Mouse (Mus musculus): ENCODE measurements around the gene Sin3a. TPM values are rescaled to one million over a fixed set of nuclear protein-coding genes. Genes with fewer than 3 reads are reported as not detected.

Sin3a gene
- total RNA-seq (2021) = 59.6 and 73.2 TPM in 2 replicates
- long read RNA-seq, partial matches to known transcripts = 8 of 16 reads
- long read RNA-seq, other reads (novel, unspliced or antisense) = 8 of 16 reads

DNA sequence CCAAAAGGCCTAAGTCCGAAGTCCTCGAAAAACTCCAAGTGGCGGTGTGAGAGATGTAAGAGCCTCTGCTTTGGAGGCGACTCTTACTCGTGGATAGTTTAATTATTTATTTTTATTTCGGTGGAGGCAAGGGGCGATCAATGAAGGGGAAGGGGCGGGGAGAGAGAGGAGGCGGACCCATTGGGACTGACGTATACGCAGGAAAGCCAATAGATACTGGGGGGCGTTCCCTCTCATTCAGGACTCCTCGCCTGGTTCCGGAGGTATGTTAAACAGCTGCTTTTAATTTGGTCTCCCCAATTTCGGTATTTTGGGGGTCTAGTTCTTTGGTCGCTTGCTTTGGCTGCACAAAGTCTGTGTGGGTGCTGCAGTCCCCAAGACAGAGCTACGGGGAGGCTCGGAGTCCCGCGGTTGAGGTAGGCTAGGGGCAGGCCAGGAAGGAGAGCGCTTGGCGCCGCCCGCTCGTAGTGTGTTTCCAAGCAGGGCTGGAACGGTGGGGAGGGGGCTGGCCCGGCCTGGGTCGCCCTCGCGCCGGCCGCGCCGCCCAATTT is at the start of gene Sin3a:
Sin3a (plus strand) TSS at position 240 of the 551 bp plus-strand sequence.
- peak; percentile 57 for DNase-seq

GRCm38 (mm10) chr9:57031756-57032155 is 40.1 kb upstream of the Sin3a start:
- DNase-seq = no peak

DNA sequence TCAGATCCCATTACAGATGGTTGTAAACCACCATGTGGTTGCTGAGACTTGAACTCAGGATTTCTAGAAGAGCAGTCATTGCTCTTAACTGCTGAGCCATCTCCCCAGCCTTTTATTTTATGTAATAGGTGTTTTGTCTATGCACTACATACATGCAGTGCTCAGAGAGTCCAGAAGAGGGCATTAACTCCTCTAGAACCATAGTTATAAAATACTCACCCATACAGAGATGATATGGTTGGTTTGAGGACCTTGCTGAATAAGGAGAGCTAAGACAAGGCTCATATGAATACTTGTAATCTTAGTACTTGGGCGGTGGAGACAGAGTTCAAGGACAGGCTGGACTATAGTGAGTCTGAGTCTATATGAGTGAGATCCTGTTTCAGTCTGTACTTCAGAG is 15.6 kb upstream of the Sin3a start:
- peak; percentile 5 for DNase-seq

DNA sequence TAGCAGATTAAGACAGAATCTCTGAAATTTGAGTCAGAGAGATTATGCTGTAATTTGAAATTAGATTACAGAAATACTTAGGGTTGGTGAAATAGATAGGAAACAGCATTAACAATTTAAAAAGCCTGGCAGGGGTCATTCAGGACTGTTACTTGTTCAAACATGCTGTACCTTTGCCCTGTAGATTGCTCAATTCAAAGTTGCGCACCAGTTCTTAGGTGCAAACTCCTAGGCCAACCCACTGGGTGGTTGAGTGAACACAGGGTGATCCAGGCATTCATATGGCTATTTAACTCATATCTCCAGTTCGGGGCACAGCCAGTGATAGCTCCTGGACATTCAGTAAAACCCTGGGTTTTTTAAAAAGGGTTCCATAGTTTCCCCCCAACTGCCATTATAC is 7.7 kb upstream of the Sin3a start:
- DNase-seq = no peak

DNA sequence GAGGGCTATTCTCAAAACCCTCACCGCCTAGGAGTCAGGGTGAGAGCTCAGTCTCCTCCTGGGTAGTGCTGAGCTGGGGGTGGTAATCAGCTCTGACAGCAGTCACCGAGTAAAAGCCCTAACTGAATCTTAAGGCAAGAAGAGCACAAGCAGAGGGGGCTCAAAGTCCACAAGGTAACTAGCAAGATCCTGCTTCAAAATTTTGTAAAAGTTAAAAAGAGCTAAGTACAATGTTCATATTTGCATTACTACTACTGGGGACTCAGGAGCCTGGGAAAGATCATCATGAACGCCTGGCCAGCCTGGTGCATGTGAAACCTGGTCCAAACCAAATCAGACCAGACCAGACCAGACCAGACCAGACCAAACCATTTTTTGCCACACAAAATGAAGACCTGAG is 3.6 kb upstream of the Sin3a start:
- no peak for DNase-seq

DNA sequence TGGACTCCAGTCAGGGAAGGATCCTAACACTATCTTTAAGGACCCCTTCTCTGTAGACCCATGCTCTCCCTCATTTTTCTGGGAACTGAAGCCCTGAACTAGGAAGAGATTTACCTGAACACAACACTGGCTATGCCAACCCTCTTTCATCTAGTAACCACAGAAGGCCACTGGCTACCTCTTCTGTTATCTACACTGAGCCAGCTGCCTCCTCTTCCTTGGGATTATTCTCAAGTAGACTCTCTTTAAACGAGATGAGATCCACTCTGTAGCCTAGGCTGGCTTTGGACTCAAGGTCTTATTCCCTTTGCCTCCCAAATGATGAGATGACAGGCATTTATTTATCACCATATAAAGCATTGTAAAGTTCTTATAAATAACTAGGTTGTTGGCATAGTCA is 1.6 kb upstream of the Sin3a start:
- DNase-seq = no peak

- no peak for DNase-seq
These were observed 867 bp upstream of the Sin3a start for GRCm38 (mm10) chr9:57070800-57071545.

DNA sequence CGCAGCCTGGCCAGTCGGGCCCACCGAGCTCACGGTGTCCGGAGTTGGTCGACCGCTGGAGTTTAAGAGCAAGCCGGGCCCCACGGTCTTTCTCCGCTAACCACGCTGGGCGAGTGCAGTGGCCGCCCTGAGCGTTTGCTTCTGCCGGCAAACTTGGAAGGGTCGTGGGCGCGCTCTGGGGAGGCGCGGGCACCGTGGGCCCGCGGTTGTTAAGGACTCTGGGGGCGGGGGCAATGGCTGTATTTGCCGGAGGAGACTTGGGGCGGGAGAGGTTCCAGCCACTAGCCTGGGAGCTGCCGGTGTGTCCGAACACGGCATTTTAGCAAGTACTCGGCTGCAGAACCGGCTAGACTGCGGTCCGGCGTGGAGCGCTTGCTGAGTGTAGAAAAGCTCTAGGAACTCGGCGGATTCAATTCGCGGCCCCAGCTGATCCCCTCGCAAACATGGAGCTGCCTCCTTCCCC is 717 bp downstream of the Sin3a start:
- DNase-seq = no peak

DNA sequence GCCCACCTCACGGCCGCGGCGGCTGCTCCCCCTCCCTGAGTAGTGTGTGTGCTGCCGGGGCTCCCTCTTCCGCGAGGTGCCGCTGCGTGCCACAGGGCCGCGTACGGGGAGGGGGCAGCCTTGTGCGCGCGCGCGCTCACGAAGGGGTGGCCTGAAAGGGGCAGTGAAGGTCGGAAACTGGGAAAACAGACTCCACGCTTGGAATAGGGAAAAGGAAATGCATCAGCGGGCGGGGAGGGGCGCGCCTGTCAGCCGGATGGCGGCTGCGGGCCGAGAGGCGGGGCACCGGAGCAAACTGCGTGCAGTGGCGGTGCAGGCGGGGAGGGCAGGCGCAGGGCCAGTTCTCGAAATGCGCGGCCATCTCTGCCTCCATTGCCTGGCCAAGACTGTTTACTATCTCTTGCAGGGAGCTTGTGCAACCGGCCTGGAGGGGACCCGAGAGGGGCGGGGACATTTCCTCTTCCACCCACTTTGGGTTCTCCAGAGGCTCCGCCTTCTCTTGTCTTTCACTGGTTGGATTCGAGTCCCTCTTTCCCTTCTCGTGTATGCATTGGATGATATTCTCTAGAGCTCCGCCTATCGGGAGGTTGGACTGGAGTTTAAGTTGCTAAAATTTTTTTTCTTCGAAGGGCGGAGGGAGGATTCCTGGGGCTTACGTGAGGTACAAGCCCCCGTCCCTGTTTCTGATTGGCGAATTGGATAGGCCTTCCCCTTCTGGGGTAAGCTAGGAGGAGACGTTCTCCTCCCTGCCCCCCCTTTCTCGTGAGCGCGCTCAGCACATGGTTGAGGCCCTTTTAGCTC is 1.3 kb downstream of the Sin3a start:
- DNase-seq = peak; percentile 93

- no peak for DNase-seq
These were observed 1.9 kb downstream of the Sin3a start for GRCm38 (mm10) chr9:57073790-57074094.

DNA sequence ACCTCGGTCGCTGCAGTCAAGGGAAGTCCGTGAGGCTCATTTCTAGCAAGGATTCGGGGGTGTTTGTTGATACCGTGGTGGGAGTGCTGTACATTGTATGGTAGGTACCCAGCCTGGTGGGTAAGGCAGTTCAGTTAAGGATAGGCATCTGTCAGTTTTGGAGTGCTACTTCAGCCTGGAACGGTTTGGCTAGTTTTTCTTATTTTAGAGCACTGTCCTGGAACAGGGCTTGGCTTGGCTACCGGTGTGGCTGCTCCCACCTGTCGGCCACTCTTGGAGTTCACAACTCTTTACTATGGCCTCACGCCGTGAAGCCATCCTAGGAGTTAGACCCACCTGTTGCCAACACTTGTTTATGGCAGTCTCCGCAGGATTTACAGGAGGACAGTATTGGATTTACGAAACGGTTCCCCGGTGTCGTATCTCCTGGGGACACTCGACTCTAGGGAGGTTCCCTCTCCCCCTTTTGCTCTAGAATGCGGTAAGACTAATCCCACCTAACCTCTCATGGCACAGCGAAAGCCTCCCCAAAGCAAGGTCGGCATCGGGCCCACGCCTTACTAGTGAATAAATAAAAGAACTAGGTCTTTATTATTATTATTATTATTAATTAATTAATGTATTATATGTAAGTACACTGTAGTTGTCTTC is 2.5 kb downstream of the Sin3a start:
- DNase-seq = peak; percentile 18

- DNase-seq = peak; percentile 73
These were observed 3.2 kb downstream of the Sin3a start for GRCm38 (mm10) chr9:57074822-57075603.

DNA sequence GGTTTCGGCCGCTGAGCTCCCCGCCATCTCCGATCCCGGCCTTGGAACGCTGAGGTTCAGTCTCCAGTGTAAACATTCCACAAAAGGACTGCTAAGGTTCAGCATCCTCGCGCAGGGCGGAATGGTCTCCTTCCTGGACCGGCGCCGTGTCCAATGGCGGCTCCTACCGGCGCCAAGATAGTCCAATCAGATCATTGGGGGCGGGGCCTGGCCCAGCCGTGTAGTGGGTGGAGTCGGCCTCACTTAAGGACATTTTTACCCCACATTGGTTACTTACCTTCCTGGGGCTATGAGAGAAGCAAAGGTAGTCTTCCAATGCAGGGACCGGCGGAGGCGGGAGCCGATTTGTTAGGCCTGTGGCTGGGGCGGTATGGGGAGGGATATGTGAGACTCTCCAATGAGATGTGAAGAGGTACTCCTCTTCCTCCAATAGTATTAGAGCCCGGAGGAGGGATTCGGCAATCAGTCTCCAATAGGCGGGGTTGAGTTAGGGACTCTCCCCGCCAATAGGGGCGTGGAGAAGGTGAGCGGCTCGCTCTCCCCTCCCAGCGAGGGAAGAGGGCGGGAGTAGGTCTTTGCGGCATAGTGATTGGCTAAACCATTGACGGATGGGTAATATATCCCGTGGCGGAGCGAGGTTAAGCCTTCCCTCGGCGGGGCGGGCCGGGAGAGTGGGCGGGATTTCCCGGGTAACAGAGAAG is 4.0 kb downstream of the Sin3a start:
- peak; percentile 96 for DNase-seq

DNA sequence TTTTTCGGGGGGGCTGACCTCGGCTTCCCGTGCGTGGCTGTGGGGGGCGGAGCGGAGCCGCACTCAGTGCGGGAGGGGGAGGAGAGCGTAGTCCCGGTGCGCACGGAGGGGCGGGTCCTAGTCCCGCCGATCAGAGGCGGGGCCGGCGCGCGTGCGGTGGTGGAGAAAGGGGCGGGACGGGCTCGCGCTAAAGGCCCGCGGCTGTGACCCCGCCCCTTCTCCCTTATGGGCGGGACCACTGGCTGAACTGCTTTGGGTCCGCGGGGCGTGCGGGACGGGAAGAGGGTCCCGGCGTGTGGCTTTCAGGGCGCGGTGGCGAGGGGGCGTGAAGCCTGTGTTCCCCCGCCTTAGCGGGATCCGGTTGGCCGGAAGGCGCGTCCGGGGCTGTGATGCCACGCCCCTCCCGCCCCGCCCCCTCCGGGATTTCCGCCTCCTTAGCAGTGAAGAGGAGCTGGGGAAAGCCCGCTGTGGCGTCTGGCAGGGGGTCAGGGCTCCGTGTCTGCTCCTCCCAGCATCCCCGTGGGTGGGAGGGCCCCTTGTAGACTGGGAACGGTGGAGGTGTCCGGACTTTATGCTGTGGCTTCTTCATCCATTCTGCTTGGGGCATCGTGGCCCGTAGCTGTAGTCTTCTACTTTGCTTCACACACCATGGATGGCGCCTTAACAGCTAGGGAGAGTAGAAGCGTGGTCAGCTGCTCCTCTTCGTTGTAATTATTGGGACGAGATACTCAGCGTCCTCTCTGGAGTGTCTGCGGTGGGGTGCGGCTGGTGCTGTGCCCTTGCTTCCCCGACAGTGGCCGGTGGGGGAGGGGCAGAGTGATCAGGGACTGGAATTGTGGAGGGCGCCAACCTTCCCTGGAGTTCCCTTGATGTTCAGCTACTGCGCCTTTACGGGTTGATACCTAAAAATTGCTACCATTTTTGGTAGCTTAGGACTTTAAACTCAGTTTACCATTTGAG is 5.1 kb downstream of the Sin3a start:
- DNase-seq = peak; percentile 90

DNA sequence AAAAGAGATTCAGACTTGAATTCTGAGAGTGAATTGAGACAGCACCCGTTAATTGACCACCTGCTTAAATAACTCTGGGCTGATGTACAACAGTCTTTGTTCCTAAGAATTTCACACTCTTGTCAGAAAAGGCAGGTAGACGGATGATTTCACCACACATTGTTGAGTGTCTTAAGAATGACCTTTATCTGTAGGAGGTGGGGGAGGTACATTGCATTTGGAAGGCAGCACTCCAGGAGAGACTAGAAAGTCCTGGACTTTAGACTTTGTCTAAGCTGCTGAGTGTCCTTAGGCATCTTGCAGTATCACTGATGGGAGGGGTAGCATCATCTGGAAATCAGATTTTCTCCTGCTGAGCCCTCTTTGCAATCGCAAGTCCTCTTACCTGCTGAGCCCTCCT is 10.4 kb downstream of the Sin3a start:
- no peak for DNase-seq

GRCm38 (mm10) chr9:57117261-57117755 is 45.5 kb downstream of the Sin3a start:
- DNase-seq = no peak

GRCm38 (mm10) chr9:57129641-57130040 is 57.8 kb downstream of the Sin3a start:
- no peak for DNase-seq

DNA sequence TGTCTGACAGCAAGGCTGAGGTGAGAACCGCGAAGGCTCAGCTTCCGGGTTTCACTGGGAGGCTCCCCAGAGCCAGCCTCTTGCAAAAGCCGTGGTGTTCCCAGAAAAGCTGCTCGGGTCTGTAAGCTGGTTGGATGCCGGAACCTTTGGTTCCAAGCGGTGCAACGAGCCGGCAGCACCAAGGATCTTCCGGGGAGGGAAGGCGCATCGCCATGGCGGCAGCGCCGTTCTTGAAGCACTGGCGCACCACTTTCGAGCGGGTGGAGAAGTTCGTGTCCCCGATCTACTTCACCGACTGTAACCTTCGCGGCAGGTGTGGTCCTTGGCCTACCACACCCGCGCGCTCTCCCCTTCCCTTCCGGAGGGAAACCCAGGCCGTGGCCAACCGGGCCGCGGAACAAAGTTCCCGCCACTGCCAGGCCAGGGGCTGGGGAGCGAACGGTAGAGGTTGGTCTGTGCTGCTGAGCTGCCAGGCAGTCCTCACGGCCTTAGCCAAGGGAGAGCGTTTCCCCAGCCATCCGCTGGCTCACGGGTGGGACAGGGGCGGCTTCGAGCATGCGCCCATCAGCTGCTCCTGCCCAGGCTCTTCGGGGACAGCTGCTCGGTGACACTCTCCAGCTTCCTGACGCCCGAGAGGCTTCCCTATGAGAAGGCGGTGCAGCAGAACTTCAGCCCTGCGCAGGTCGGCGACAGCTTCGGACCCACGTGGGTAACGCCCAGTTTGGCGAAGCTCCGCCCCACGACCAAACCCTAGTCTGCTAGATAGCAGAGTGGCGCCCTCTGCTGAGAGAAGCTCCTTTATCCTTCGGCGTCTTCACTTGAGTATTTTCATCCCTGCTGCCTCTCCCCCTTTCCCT is 59.0 kb downstream of the Sin3a start, which contains the start of gene Man2c1:
Man2c1 (plus strand) TSS at position 114 of the 857 bp plus-strand sequence.
- DNase-seq = peak; percentile 92

GRCm38 (mm10) chr9:57137246-57137645 is 65.4 kb downstream of the Sin3a start:
- DNase-seq = peak; percentile 50

Data from adrenal gland, postnatal 25 days (tissue).